Mouse (Mus musculus) kidney, adult 2 months (tissue): ENCODE results near the gene Fam193a. TPM values are rescaled to one million over a fixed set of nuclear protein-coding genes. Genes with fewer than 3 reads are reported as not detected.
A peak's percentile ranks its signal among the peaks of the same experiment; 100 is the strongest.

Experiments
- DNase-seq: peaks from one replicate; pipeline ENCODE4 v3.0.0; 2021
- H3K27ac ChIP-seq: fragments of 200-500 bp; 2 replicates; pipeline ENCODE4 v1.5.1; 2012; ENCODE audit warnings: low read depth, low read length, control low read depth, inconsistent platforms; ENCODE audit not compliant: insufficient read depth
- H3K27me3 ChIP-seq: fragments of 200-500 bp; replicated peaks from 2 replicates; pipeline ENCODE4 v1.6.1; 2012; ENCODE audit warnings: mild to moderate bottlenecking, moderate library complexity, low read length, inconsistent platforms; ENCODE audit not compliant: control insufficient read depth, insufficient read depth
- H3K36me3 ChIP-seq: fragments of 200-500 bp; 2 replicates; pipeline ENCODE4 v1.6.1; 2012; ENCODE audit warnings: mild to moderate bottlenecking, moderate library complexity, low read length, inconsistent platforms; ENCODE audit not compliant: control insufficient read depth, insufficient read depth
- H3K4me1 ChIP-seq: fragments of 200-500 bp; 2 replicates; pipeline ENCODE4 v1.6.1; 2011; ENCODE audit warnings: low read length; ENCODE audit not compliant: control insufficient read depth, insufficient read depth
- H3K4me3 ChIP-seq: fragments of 200-500 bp; 2 replicates; pipeline ENCODE4 v1.5.1; 2011; ENCODE audit warnings: mild to moderate bottlenecking, low read depth, low read length, control low read depth; ENCODE audit not compliant: insufficient read depth
- CTCF ChIP-seq: fragments of 200-500 bp; conservative IDR thresholded peaks from 2 replicates; pipeline ENCODE4 v1.5.1; 2011; ENCODE audit warnings: low read depth, mild to moderate bottlenecking, control low read depth, low read length, moderate library complexity, mixed read lengths; ENCODE audit not compliant: insufficient read depth, insufficient read length
- POLR2A ChIP-seq: fragments of 200-500 bp; IDR thresholded peaks from one replicate; pipeline ENCODE4 v1.6.1; 2011; ENCODE audit warnings: low read depth, low read length, control low read depth
- WGBS: fragments of 180-500 bp; shearing (Covaris S2); methylation state at CpG from one replicate; pipeline ENCODE4 v1.1.7; 2018; 5-methylcytosine and 5-hydroxymethylcytosine counted together
- polyA plus RNA-seq: library from polyadenylated mRNA; depleted of rRNA; stranded (reverse); fragments of >200 nt; gene quantifications from 2 replicates; pipeline ENCODE4 v1.2.3, GENCODE M21; 2012

Fam193a gene
- polyA plus RNA-seq, 1 experiment: 39.0 TPM

- no peaks in the 10 kb centered on the region for H3K4me1 ChIP-seq
- no peaks in the 10 kb centered on the region for H3K27me3 ChIP-seq
- no peak for DNase-seq
- 98% methylated on average over 1 of the region's 1 CpGs for WGBS
- H3K27ac ChIP-seq: no peak overlapping the region
- TF ChIP-seq POLR2A (no peak), CTCF (no peak)
- no peaks in the 10 kb centered on the region; the same call in none of the 2 replicates for H3K36me3 ChIP-seq
- H3K4me3 ChIP-seq: no peak overlapping the region
Measured at GRCm38 (mm10) chr5:34502411-34502810, 132.7 kb downstream of the Fam193a start.

GRCm38 (mm10) chr5:34502821-34503220, 133.1 kb downstream of the Fam193a start:
- Histone ChIP-seq H3K4me3 (no peak overlapping the region), H3K27me3 (no peaks in the 10 kb centered on the region), H3K36me3 (no peaks in the 10 kb centered on the region; the same call in none of the 2 replicates), H3K4me1 (no peaks in the 10 kb centered on the region), H3K27ac (no peak overlapping the region)
- TF ChIP-seq CTCF: no peak
- TF ChIP-seq POLR2A: no peak
- no peak for DNase-seq
- 89% methylated on average over 6 of the region's 6 CpGs for WGBS

GRCm38 (mm10) chr5:34512486-34512885, 142.8 kb downstream of the Fam193a start:
- H3K27me3 ChIP-seq: no peaks in the 10 kb centered on the region
- H3K27ac ChIP-seq: no peak overlapping the region
- WGBS: 94% methylated on average over 3 of the region's 3 CpGs
- no peaks in the 10 kb centered on the region; the same call in 1 of the 2 replicates for H3K4me1 ChIP-seq
- H3K4me3 ChIP-seq: no peak overlapping the region
- no peaks in the 10 kb centered on the region for H3K36me3 ChIP-seq
- TF ChIP-seq CTCF: no peak
- TF ChIP-seq POLR2A: no peak
- no peak for DNase-seq

GRCm38 (mm10) chr5:34513466-34514217, 143.9 kb downstream of the Fam193a start, which contains the start of gene Tnip2:
TSS of gene Tnip2 (minus strand) at chr5:34513991.
- TF ChIP-seq CTCF: no peak
- peak; percentile 54 for TF ChIP-seq POLR2A
- H3K27ac ChIP-seq: peak within 1 kb of the TSS; percentile 47
- no peaks in the 10 kb centered on the region for H3K27me3 ChIP-seq

GRCm38 (mm10) chr5:34514218-34514566, 144.5 kb downstream of the Fam193a start:
- H3K4me1 ChIP-seq: no peaks in the 10 kb centered on the region; the same call in 1 of the 2 replicates
- WGBS: 7% methylated on average over 7 of the region's 7 CpGs
- no peaks in the 10 kb centered on the region for H3K27me3 ChIP-seq
- peak overlapping the region; percentile 55 for H3K4me3 ChIP-seq
- no peak overlapping the region for H3K27ac ChIP-seq
- no peak for DNase-seq
- no peaks in the 10 kb centered on the region for H3K36me3 ChIP-seq
- TF ChIP-seq POLR2A (no peak), CTCF (no peak)

More at GRCm38 (mm10) chr5:34513466-34514217, 143.9 kb downstream of the Fam193a start, which contains the start of gene Tnip2:
- Histone ChIP-seq H3K36me3 (no peaks in the 10 kb centered on the region), H3K4me1 (no peaks in the 10 kb centered on the region; the same call in 1 of the 2 replicates), H3K4me3 (peak within 1 kb of the TSS; percentile 79)
- peak; percentile 99 for DNase-seq
- WGBS: under 1% methylated on average over 64 of the region's 64 CpGs

- Histone ChIP-seq H3K27ac (no peak overlapping the region), H3K36me3 (no peaks in the 10 kb centered on the region), H3K4me3 (no peak overlapping the region), H3K4me1 (no peaks in the 10 kb centered on the region; the same call in 1 of the 2 replicates), H3K27me3 (no peaks in the 10 kb centered on the region)
- TF ChIP-seq POLR2A: no peak
- no peak for TF ChIP-seq CTCF
- DNase-seq: no peak
Measured at GRCm38 (mm10) chr5:34515096-34515495, 145.4 kb downstream of the Fam193a start.

GRCm38 (mm10) chr5:34517913-34518312, 148.2 kb downstream of the Fam193a start:
- Histone ChIP-seq H3K36me3 (no peaks in the 10 kb centered on the region), H3K27me3 (no peaks in the 10 kb centered on the region), H3K4me1 (no peaks in the 10 kb centered on the region; the same call in 1 of the 2 replicates), H3K27ac (no peak overlapping the region), H3K4me3 (no peak overlapping the region)
- DNase-seq: peak; percentile 86
- TF ChIP-seq CTCF: peak; percentile 94
- TF ChIP-seq POLR2A: no peak
- WGBS: 20% methylated on average over 3 of the region's 3 CpGs
